Mouse (Mus musculus) ES-Bruce4 (cell line): ENCODE data around the gene Olfr777.

Experiments used
- CTCF ChIP-seq: IDR thresholded peaks from one replicate; pipeline ENCODE4 v1.8.1; 2011; ENCODE audit warnings: low read depth, low read length
- POLR2A ChIP-seq: IDR thresholded peaks from one replicate; pipeline ENCODE4 v1.8.1; 2011; ENCODE audit warnings: low read length; ENCODE audit not compliant: insufficient read depth

DNA sequence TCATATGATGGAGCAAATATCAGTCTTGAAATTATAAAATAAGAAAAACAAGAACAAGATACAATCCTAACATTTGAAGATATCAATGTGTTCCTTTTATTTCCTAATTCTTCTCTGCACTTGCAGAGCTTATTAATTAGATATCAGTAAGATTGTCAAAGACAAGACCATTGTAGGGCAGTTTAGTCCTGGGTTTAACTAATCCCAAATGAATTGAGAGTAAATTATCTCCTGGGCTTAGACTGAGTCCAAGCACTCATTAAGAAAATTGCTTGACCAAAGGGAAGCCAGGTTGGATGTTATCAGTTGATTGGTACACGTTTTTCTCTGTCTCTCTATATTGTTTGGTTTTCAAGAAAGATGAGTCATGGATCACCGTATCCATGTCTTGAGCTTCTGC is 35.4 kb downstream of the Olfr777 start, which contains the start of gene Olfr774:
- TF ChIP-seq CTCF (no peak), POLR2A (no peak)
